Mouse (Mus musculus) heart, adult 2 months (tissue): ENCODE data around the gene Foxo6.

Source experiments
- CTCF ChIP-seq: fragments of 200-600 bp; IDR thresholded peaks from 2 replicates; pipeline ENCODE4 v1.8.1; 2022; ENCODE audit warnings: antibody characterized with exemption, mild to moderate bottlenecking, moderate library complexity
- POLR2A ChIP-seq: fragments of 200-500 bp; IDR thresholded peaks from 2 replicates; pipeline ENCODE4 v1.6.1; 2011; ENCODE audit warnings: mild to moderate bottlenecking, low read depth, low read length, control low read depth; ENCODE audit not compliant: insufficient read depth

DNA sequence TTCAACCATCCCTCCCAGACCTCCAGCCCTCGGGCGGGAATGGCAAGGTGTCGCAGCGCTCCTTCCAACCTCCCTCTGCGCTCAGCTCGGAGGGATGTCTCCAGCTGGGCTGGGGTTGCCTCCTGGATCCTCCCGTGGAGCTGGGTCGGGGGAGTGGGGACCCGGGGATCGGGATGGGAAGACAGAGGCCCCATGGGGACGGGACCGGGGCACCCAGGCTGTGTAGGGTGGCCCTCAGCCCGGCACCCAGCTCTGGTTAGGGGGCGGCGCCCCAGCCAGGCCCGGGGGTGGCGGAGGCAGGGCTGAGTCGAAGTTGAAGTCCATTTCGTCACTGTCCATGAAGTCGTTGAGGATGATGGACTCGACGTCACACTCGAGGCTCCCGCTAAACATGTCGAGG lies 19.5 kb downstream of the Foxo6 start:
- no peak for TF ChIP-seq POLR2A
- TF ChIP-seq CTCF, result no peak
